Mouse (Mus musculus): Measurements from ENCODE around the gene Nhsl1.

GRCm38 (mm10) chr10:18371866-18372265 lies 53.1 kb downstream of the Nhsl1 start:
- TF ChIP-seq CTCF (IDR thresholded peaks at IDR 0.05; ENCODE audit: borderline replicate concordance, insufficient read depth, low read depth, low read length) (no peak), POLR2A (IDR thresholded peaks at IDR 0.05; ENCODE audit: borderline replicate concordance, insufficient read depth, low read length) (no peak)

All from cerebellum, adult 2 months (tissue).